Mouse (Mus musculus): Measurements from ENCODE around the gene Adra1d. TPM values are rescaled to one million over a fixed set of nuclear protein-coding genes. Genes with fewer than 3 reads are reported as not detected.

Adra1d gene
- polyA plus RNA-seq, 1 experiment from 2014 or later, result 0.22 TPM

- 35% methylated on average over 3 of the region's 3 CpGs for WGBS
- H3K27ac ChIP-seq (ENCODE audit: low read length), result peak overlapping the region; percentile 31; the same call in 1 of the 2 replicates
- no peaks in the 10 kb centered on the region for H3K9me3 ChIP-seq (replicated peaks; ENCODE audit: control insufficient read depth, low read length)
- peak; percentile 65; the same call in 1 of the 2 replicates for ATAC-seq (ENCODE audit: insufficient read depth, low FRiP score)
- H3K4me3 ChIP-seq (replicated peaks; ENCODE audit: low read length), result no peak overlapping the region
- peaks cover 30% of the 10 kb centered on the region for H3K4me1 ChIP-seq (ENCODE audit: control insufficient read depth, insufficient read depth, low read length)
- H3K4me2 ChIP-seq (ENCODE audit: low read depth, low read length), result no peak overlapping the region
- no peaks in the 10 kb centered on the region for H3K27me3 ChIP-seq (ENCODE audit: control insufficient read depth, insufficient read depth, low read length)
- H3K36me3 ChIP-seq (ENCODE audit: control insufficient read depth, insufficient read depth, low read length), result no peaks in the 10 kb centered on the region
- H3K9ac ChIP-seq (ENCODE audit: low read length), result 0 out of 2 replicates have a peak overlapping the region, but pooled peaks have one; percentile 33
Observed at GRCm38 (mm10) chr2:131506358-131506757, 55.7 kb downstream of the Adra1d start.

GRCm38 (mm10) chr2:131505431-131505830 lies 56.7 kb downstream of the Adra1d start:
- no peaks in the 10 kb centered on the region for H3K9me3 ChIP-seq (replicated peaks; ENCODE audit: control insufficient read depth, low read length)
- no peaks in the 10 kb centered on the region for H3K36me3 ChIP-seq (ENCODE audit: control insufficient read depth, insufficient read depth, low read length)
- H3K27ac ChIP-seq (ENCODE audit: low read length), result no peak overlapping the region
- H3K4me3 ChIP-seq (replicated peaks; ENCODE audit: low read length), result no peak overlapping the region
- ATAC-seq (ENCODE audit: insufficient read depth, low FRiP score), result no peak
- H3K4me2 ChIP-seq (ENCODE audit: low read depth, low read length), result no peak overlapping the region
- no peak overlapping the region for H3K9ac ChIP-seq (ENCODE audit: low read length)
- H3K4me1 ChIP-seq (ENCODE audit: control insufficient read depth, insufficient read depth, low read length), result peaks cover 36% of the 10 kb centered on the region
- H3K27me3 ChIP-seq (ENCODE audit: control insufficient read depth, insufficient read depth, low read length), result no peaks in the 10 kb centered on the region

- ATAC-seq (ENCODE audit: insufficient read depth, low FRiP score), result no peak
- H3K4me2 ChIP-seq (ENCODE audit: low read depth, low read length), result no peak overlapping the region
- no peak overlapping the region for H3K9ac ChIP-seq (ENCODE audit: low read length)
- H3K27ac ChIP-seq (ENCODE audit: low read length), result no peak overlapping the region
- no peaks in the 10 kb centered on the region for H3K9me3 ChIP-seq (replicated peaks; ENCODE audit: control insufficient read depth, low read length)
- H3K4me1 ChIP-seq (ENCODE audit: control insufficient read depth, insufficient read depth, low read length), result peaks cover 27% of the 10 kb centered on the region; the same call in 1 of the 2 replicates
- H3K27me3 ChIP-seq (ENCODE audit: control insufficient read depth, insufficient read depth, low read length), result no peaks in the 10 kb centered on the region
- H3K36me3 ChIP-seq (ENCODE audit: control insufficient read depth, insufficient read depth, low read length), result no peaks in the 10 kb centered on the region
- no peak overlapping the region for H3K4me3 ChIP-seq (replicated peaks; ENCODE audit: low read length)
- 74% methylated on average over 5 of the region's 5 CpGs for WGBS
Observed at GRCm38 (mm10) chr2:131502561-131502960, 59.5 kb downstream of the Adra1d start.

GRCm38 (mm10) chr2:131501886-131502285 lies 60.2 kb downstream of the Adra1d start:
- Histone ChIP-seq H3K27me3 (ENCODE audit: control insufficient read depth, insufficient read depth, low read length) (no peaks in the 10 kb centered on the region), H3K9ac (ENCODE audit: low read length) (no peak overlapping the region), H3K4me3 (replicated peaks; ENCODE audit: low read length) (no peak overlapping the region), H3K4me1 (ENCODE audit: control insufficient read depth, insufficient read depth, low read length) (peaks cover 33% of the 10 kb centered on the region), H3K9me3 (replicated peaks; ENCODE audit: control insufficient read depth, low read length) (no peaks in the 10 kb centered on the region), H3K27ac (ENCODE audit: low read length) (no peak overlapping the region), H3K36me3 (ENCODE audit: control insufficient read depth, insufficient read depth, low read length) (no peaks in the 10 kb centered on the region), H3K4me2 (ENCODE audit: low read depth, low read length) (no peak overlapping the region)
- no peak for ATAC-seq (ENCODE audit: insufficient read depth, low FRiP score)
- WGBS, result 60% methylated on average over 5 of the region's 5 CpGs

GRCm38 (mm10) chr2:131499290-131499845 lies 62.7 kb downstream of the Adra1d start:
- Histone ChIP-seq H3K4me2 (ENCODE audit: low read depth, low read length) (no peak overlapping the region), H3K27ac (ENCODE audit: low read length) (no peak overlapping the region), H3K4me1 (ENCODE audit: control insufficient read depth, insufficient read depth, low read length) (peaks cover 24% of the 10 kb centered on the region; the same call in 1 of the 2 replicates), H3K4me3 (replicated peaks; ENCODE audit: low read length) (no peak overlapping the region), H3K27me3 (ENCODE audit: control insufficient read depth, insufficient read depth, low read length) (no peaks in the 10 kb centered on the region), H3K9ac (ENCODE audit: low read length) (no peak overlapping the region), H3K36me3 (ENCODE audit: control insufficient read depth, insufficient read depth, low read length) (no peaks in the 10 kb centered on the region), H3K9me3 (replicated peaks; ENCODE audit: control insufficient read depth, low read length) (no peaks in the 10 kb centered on the region)
- 0 out of 2 replicates have a peak, but pooled peaks have one; percentile 12 for ATAC-seq (ENCODE audit: insufficient read depth, low FRiP score)
- 65% methylated on average over 5 of the region's 5 CpGs for WGBS

GRCm38 (mm10) chr2:131498219-131498618 lies 63.9 kb downstream of the Adra1d start:
- no peak overlapping the region for H3K9ac ChIP-seq (ENCODE audit: low read length)
- H3K27me3 ChIP-seq (ENCODE audit: control insufficient read depth, insufficient read depth, low read length), result no peaks in the 10 kb centered on the region
- H3K4me2 ChIP-seq (ENCODE audit: low read depth, low read length), result no peak overlapping the region
- WGBS, result 68% methylated on average over 7 of the region's 7 CpGs
- H3K4me1 ChIP-seq (ENCODE audit: control insufficient read depth, insufficient read depth, low read length), result peaks cover 24% of the 10 kb centered on the region; the same call in 1 of the 2 replicates
- no peak overlapping the region for H3K4me3 ChIP-seq (replicated peaks; ENCODE audit: low read length)
- H3K27ac ChIP-seq (ENCODE audit: low read length), result no peak overlapping the region
- no peaks in the 10 kb centered on the region for H3K9me3 ChIP-seq (replicated peaks; ENCODE audit: control insufficient read depth, low read length)
- no peak for ATAC-seq (ENCODE audit: insufficient read depth, low FRiP score)
- no peaks in the 10 kb centered on the region for H3K36me3 ChIP-seq (ENCODE audit: control insufficient read depth, insufficient read depth, low read length)

GRCm38 (mm10) chr2:131497224-131497856 lies 64.7 kb downstream of the Adra1d start:
- no peaks in the 10 kb centered on the region for H3K27me3 ChIP-seq (ENCODE audit: control insufficient read depth, insufficient read depth, low read length)
- H3K4me2 ChIP-seq (ENCODE audit: low read depth, low read length), result no peak overlapping the region
- H3K27ac ChIP-seq (ENCODE audit: low read length), result no peak overlapping the region
- no peaks in the 10 kb centered on the region for H3K36me3 ChIP-seq (ENCODE audit: control insufficient read depth, insufficient read depth, low read length)
- H3K4me3 ChIP-seq (replicated peaks; ENCODE audit: low read length), result no peak overlapping the region
- H3K4me1 ChIP-seq (ENCODE audit: control insufficient read depth, insufficient read depth, low read length), result peaks cover 29% of the 10 kb centered on the region
- WGBS, result 80% methylated on average over 4 of the region's 4 CpGs
- no peak overlapping the region for H3K9ac ChIP-seq (ENCODE audit: low read length)
- ATAC-seq (ENCODE audit: insufficient read depth, low FRiP score), result no peak
- no peaks in the 10 kb centered on the region for H3K9me3 ChIP-seq (replicated peaks; ENCODE audit: control insufficient read depth, low read length)

GRCm38 (mm10) chr2:131496125-131496820 lies 65.8 kb downstream of the Adra1d start:
- H3K27me3 ChIP-seq (ENCODE audit: control insufficient read depth, insufficient read depth, low read length), result no peaks in the 10 kb centered on the region
- H3K36me3 ChIP-seq (ENCODE audit: control insufficient read depth, insufficient read depth, low read length), result no peaks in the 10 kb centered on the region
- peaks cover 24% of the 10 kb centered on the region for H3K4me1 ChIP-seq (ENCODE audit: control insufficient read depth, insufficient read depth, low read length)
- no peak overlapping the region for H3K27ac ChIP-seq (ENCODE audit: low read length)
- WGBS, result 77% methylated on average over 5 of the region's 5 CpGs
- no peak overlapping the region for H3K4me2 ChIP-seq (ENCODE audit: low read depth, low read length)
- no peak for ATAC-seq (ENCODE audit: insufficient read depth, low FRiP score)
- H3K4me3 ChIP-seq (replicated peaks; ENCODE audit: low read length), result no peak overlapping the region
- no peaks in the 10 kb centered on the region for H3K9me3 ChIP-seq (replicated peaks; ENCODE audit: control insufficient read depth, low read length)
- no peak overlapping the region for H3K9ac ChIP-seq (ENCODE audit: low read length)
